Comparison of ENCODE assay signal across 12 mouse cellular contexts in genomic region chr12:87331053-87331456, GRCm38 (mm10). TPM values are rescaled to one million over a fixed set of nuclear protein-coding genes. Genes with fewer than 3 reads are reported as not detected.
DNase-seq lines count a peak whose midpoint lies in the region; ATAC-seq and TF ChIP-seq lines count a peak whose summit lies in the region.
"Had no signal": no experiment of that assay in that cellular context is flagged by ENCODE, and none has a peak within 500 bp of the region (broad histone marks: within the 10 kb centered on the region; RNA-seq: fewer than 3 reads in every experiment).

No protein-coding gene starts in this region.

- no peak overlapping the region for H3K4me2 ChIP-seq in neural tube, embryonic 15.5 days
- H3K4me2 ChIP-seq in midbrain, embryonic 16.5 days (ENCODE audit: low read length): no peak overlapping the region
- H3K4me2 ChIP-seq: heart, embryonic 13.5 days; neural tube, embryonic 12.5 days had no signal

- H3K4me3 ChIP-seq in left cerebral cortex, adult 2 months: no peak overlapping the region
- H3K4me3 ChIP-seq in embryonic fibroblast, embryonic 13.5 days (ENCODE audit: insufficient read depth, low read length): no peak overlapping the region
- no peak overlapping the region for H3K4me3 ChIP-seq in neural tube, embryonic 15.5 days (replicated peaks)
- no peak overlapping the region for H3K4me3 ChIP-seq in midbrain, embryonic 16.5 days (ENCODE audit: low read depth, low read length)
- H3K4me3 ChIP-seq: heart, embryonic 13.5 days; neural tube, embryonic 12.5 days had no signal

- peaks cover 3% of the 10 kb centered on the region; the same call in 1 of the 2 replicates for H3K36me3 ChIP-seq in neural tube, embryonic 15.5 days
- no peaks in the 10 kb centered on the region for H3K36me3 ChIP-seq in midbrain, embryonic 16.5 days (ENCODE audit: control insufficient read depth, insufficient read depth, low read length)
- H3K36me3 ChIP-seq: neural tube, embryonic 12.5 days had no signal

- 24% methylated on average over 6 of the region's 6 CpGs for WGBS in neural tube, embryonic 15.5 days
- WGBS in midbrain, embryonic 16.5 days: 37% methylated on average over 6 of the region's 6 CpGs

- peaks cover 8% of the 10 kb centered on the region for H3K4me1 ChIP-seq in embryonic fibroblast, embryonic 13.5 days (ENCODE audit: control insufficient read depth, insufficient read depth, low read length)
- H3K4me1 ChIP-seq in neural tube, embryonic 15.5 days: peaks cover 19% of the 10 kb centered on the region
- H3K4me1 ChIP-seq in midbrain, embryonic 16.5 days (ENCODE audit: control insufficient read depth, insufficient read depth, low read length): peaks cover 16% of the 10 kb centered on the region
- H3K4me1 ChIP-seq: neural tube, embryonic 12.5 days had no signal

- H3K27me3 ChIP-seq in neural tube, embryonic 15.5 days (replicated peaks): no peaks in the 10 kb centered on the region
- no peaks in the 10 kb centered on the region for H3K27me3 ChIP-seq in midbrain, embryonic 16.5 days (ENCODE audit: control insufficient read depth, insufficient read depth, low read depth, low read length)
- H3K27me3 ChIP-seq: heart, embryonic 13.5 days; neural tube, embryonic 12.5 days had no signal

- TF ChIP-seq POLR2A in embryonic fibroblast, embryonic 13.5 days (IDR thresholded peaks at IDR 0.05; ENCODE audit: low read depth, low read length): no peak

- intact Hi-C loops in left cerebral cortex, adult 2 months (cut with DNase I): no loop called here

- TF ChIP-seq CTCF in left cerebral cortex, adult 2 months (IDR thresholded peaks at IDR 0.05): no peak
- no peak for TF ChIP-seq CTCF in embryonic fibroblast, embryonic 13.5 days (IDR thresholded peaks at IDR 0.05; ENCODE audit: borderline replicate concordance, insufficient read depth, low read length)

- peak overlapping the region; percentile 18; the same call in 1 of the 2 replicates for H3K27ac ChIP-seq in left cerebral cortex, adult 2 months
- H3K27ac ChIP-seq in embryonic fibroblast, embryonic 13.5 days (ENCODE audit: insufficient read depth, low read length): peak overlapping the region; percentile 39; the same call in 1 of the 2 replicates
- no peak overlapping the region; the same call in 1 of the 2 replicates for H3K27ac ChIP-seq in neural tube, embryonic 15.5 days (replicated peaks)
- H3K27ac ChIP-seq in midbrain, embryonic 16.5 days (ENCODE audit: low read length): no peak overlapping the region
- H3K27ac ChIP-seq: heart, embryonic 13.5 days; neural tube, embryonic 12.5 days had no signal

- peak; percentile 56 to 71 for DNase-seq in cerebellum, postnatal 14 days
- no peak for DNase-seq in cerebellum, adult 11 months
- DNase-seq in left cerebral cortex, adult 2 months (ENCODE audit: extremely low spot score in 1 of 2, low spot score in 2 of 2): no peak
- no peak for DNase-seq in left cerebral cortex, adult 9 months (ENCODE audit: low spot score in 2 of 2)
- no peak for DNase-seq in thymus, postnatal 0 days (ENCODE audit: low spot score)
- DNase-seq: forebrain, postnatal 0 days had no signal

- peak; percentile 65 for ATAC-seq in neural tube, embryonic 15.5 days (ENCODE audit: low FRiP score)
- no peak for ATAC-seq in midbrain, embryonic 16.5 days
- ATAC-seq: forebrain, postnatal 0 days had no signal

- no peak overlapping the region for H3K9ac ChIP-seq in neural tube, embryonic 15.5 days (replicated peaks)
- no peak overlapping the region for H3K9ac ChIP-seq in midbrain, embryonic 16.5 days (ENCODE audit: low read depth, low read length)
- H3K9ac ChIP-seq: forebrain, postnatal 0 days; heart, embryonic 13.5 days; neural tube, embryonic 12.5 days had no signal

- no peaks in the 10 kb centered on the region for H3K9me3 ChIP-seq in neural tube, embryonic 15.5 days (replicated peaks)
- H3K9me3 ChIP-seq in midbrain, embryonic 16.5 days (replicated peaks; ENCODE audit: control insufficient read depth, low read length, poor library complexity, severe bottlenecking): no peaks in the 10 kb centered on the region
- H3K9me3 ChIP-seq: heart, embryonic 13.5 days; neural tube, embryonic 12.5 days had no signal

RNA-seq across cellular contexts. Expression of gene Ism2, which starts 31.6 kb away (rescaled TPM):
- under 1 TPM; 0.19 to 0.27 TPM for total RNA-seq in left cerebral cortex, adult 2 months (2021)
- polyA plus RNA-seq in embryonic fibroblast, embryonic 13.5 days (2011; ENCODE audit: insufficient read length, low read depth, missing spikeins): 0.21 and 0.23 TPM in 2 replicates
- 0.96 and 1.2 TPM in 2 replicates for polyA plus RNA-seq in neural tube, embryonic 15.5 days (2015; fragmentation: Nextera tagmentation; extraction: Ambion mirVana)
- 2.1 and 2.2 TPM in 2 replicates for polyA plus RNA-seq in midbrain, embryonic 16.5 days (2015; fragmentation: Nextera tagmentation; extraction: Ambion mirVana)
- 0.06 and 0.07 TPM in 2 replicates for polyA plus RNA-seq in thymus, postnatal 0 days (2015; fragmentation: Nextera tagmentation; extraction: Ambion mirVana)
- total RNA-seq: common myeloid progenitor, adult 5-6 weeks had no signal

RNA-seq across cellular contexts. Expression of gene Sptlc2, which starts 57.1 kb away (rescaled TPM):
- 10 to 100 TPM; 32.4 to 33.0 TPM for total RNA-seq in left cerebral cortex, adult 2 months (2021)
- polyA plus RNA-seq in embryonic fibroblast, embryonic 13.5 days (2011; ENCODE audit: insufficient read length, low read depth, missing spikeins): 125 and 133 TPM in 2 replicates
- 64.6 and 74.8 TPM in 2 replicates for polyA plus RNA-seq in neural tube, embryonic 15.5 days (2015; fragmentation: Nextera tagmentation; extraction: Ambion mirVana)
- 72.8 and 75.0 TPM in 2 replicates for polyA plus RNA-seq in midbrain, embryonic 16.5 days (2015; fragmentation: Nextera tagmentation; extraction: Ambion mirVana)
- polyA plus RNA-seq in thymus, postnatal 0 days (2015; fragmentation: Nextera tagmentation; extraction: Ambion mirVana): 76.9 and 83.3 TPM in 2 replicates

Comparison
In these comparisons a context has a peak if more than half of its experiments do, and no peak if none do; other contexts are left out.
1. DNase-seq: peak in cerebellum, postnatal 14 days (2 of 2); none in cerebellum, adult 11 months (single experiment), left cerebral cortex, adult 2 months (0 of 2), left cerebral cortex, adult 9 months (0 of 2) and thymus, postnatal 0 days (single experiment).
2. H3K27ac ChIP-seq: peak in left cerebral cortex, adult 2 months (single experiment) and embryonic fibroblast, embryonic 13.5 days (single experiment); none in neural tube, embryonic 15.5 days (single experiment) and midbrain, embryonic 16.5 days (single experiment).